Mouse (Mus musculus) cortical plate, adult 2 months (tissue): Measurements from ENCODE around the gene Galnt3.

Experiments used
- CTCF ChIP-seq: fragments of 200-500 bp; IDR thresholded peaks from 2 replicates; pipeline ENCODE4 v1.5.1; 2011; ENCODE audit warnings: mild to moderate bottlenecking, control low read depth, low read length; ENCODE audit not compliant: insufficient read depth; ENCODE audit errors: extremely low read depth
- POLR2A ChIP-seq: fragments of 200-500 bp; IDR thresholded peaks from 2 replicates; pipeline ENCODE4 v1.6.1; 2011; ENCODE audit warnings: mild to moderate bottlenecking, low read length, control low read depth; ENCODE audit not compliant: insufficient read depth; ENCODE audit errors: extremely low read depth

- no peak for TF ChIP-seq POLR2A
- TF ChIP-seq CTCF = no peak
These were observed 26.6 kb upstream of the Galnt3 start for GRCm38 (mm10) chr2:66151436-66151835.
